In genomic region chr7:4656818-4657217, GRCm38 (mm10) we compare ENCODE assay signal across 10 mouse cellular contexts. TPM values are rescaled to one million over a fixed set of nuclear protein-coding genes. Genes with fewer than 3 reads are reported as not detected.
A peak's percentile ranks its signal among the peaks of the same experiment; 100 is the strongest.
DNase-seq lines count a peak whose midpoint lies in the region; ATAC-seq and TF ChIP-seq lines count a peak whose summit lies in the region.
"Had no signal": no experiment of that assay in that cellular context is flagged by ENCODE, and none has a peak within 500 bp of the region (broad histone marks: within the 10 kb centered on the region; RNA-seq: fewer than 3 reads in every experiment).

No protein-coding gene starts in this region.

- peaks cover 11 to 58% of the 10 kb centered on the region in 2 experiments for H3K4me1 ChIP-seq in heart, embryonic 14.5 days (ENCODE audit: control insufficient read depth in 2 of 2, insufficient read depth in 2 of 2, low read length in 2 of 2)
- peaks cover 37% of the 10 kb centered on the region for H3K4me1 ChIP-seq in bone marrow macrophage, adult 2 months (ENCODE audit: control insufficient read depth, insufficient read depth, low read length)
- peaks cover 33% of the 10 kb centered on the region for H3K4me1 ChIP-seq in hindbrain, embryonic 16.5 days (ENCODE audit: control insufficient read depth, insufficient read depth, low read depth, low read length)
- peaks cover 34% of the 10 kb centered on the region for H3K4me1 ChIP-seq in midbrain, embryonic 12.5 days

- peaks cover 15% of the 10 kb centered on the region for H3K36me3 ChIP-seq in heart, embryonic 14.5 days (ENCODE audit: control insufficient read depth, insufficient read depth, low read length)
- H3K36me3 ChIP-seq in hindbrain, embryonic 16.5 days (ENCODE audit: control insufficient read depth, insufficient read depth, low read length) = no peaks in the 10 kb centered on the region
- peaks cover 23% of the 10 kb centered on the region for H3K36me3 ChIP-seq in midbrain, embryonic 12.5 days

- 34% methylated on average over 1 of the region's 1 CpGs for WGBS in heart, embryonic 14.5 days
- WGBS in hindbrain, embryonic 16.5 days = 64% methylated on average over 1 of the region's 1 CpGs
- WGBS in midbrain, embryonic 12.5 days = 75% methylated on average over 1 of the region's 1 CpGs

- peak overlapping the region; percentile 97 for H3K4me2 ChIP-seq in heart, embryonic 14.5 days (ENCODE audit: low read length)
- peak overlapping the region; percentile 94 for H3K4me2 ChIP-seq in hindbrain, embryonic 16.5 days (ENCODE audit: low read length)
- peak overlapping the region; percentile 87 for H3K4me2 ChIP-seq in midbrain, embryonic 12.5 days (replicated peaks)

- H3K27me3 ChIP-seq in heart, embryonic 14.5 days (ENCODE audit: control insufficient read depth, insufficient read depth, low read length) = no peaks in the 10 kb centered on the region
- no peaks in the 10 kb centered on the region for H3K27me3 ChIP-seq in hindbrain, embryonic 16.5 days (replicated peaks; ENCODE audit: control insufficient read depth, insufficient read depth, low read length)
- no peaks in the 10 kb centered on the region for H3K27me3 ChIP-seq in midbrain, embryonic 12.5 days

- H3K27ac ChIP-seq in heart, embryonic 14.5 days (replicated peaks in 1 of 2; ENCODE audit: control insufficient read depth in 1 of 2, insufficient read depth in 1 of 2, low read depth in 2 of 2, low read length in 2 of 2) = no peak overlapping the region
- H3K27ac ChIP-seq in bone marrow macrophage, adult 2 months (ENCODE audit: insufficient read depth, low read depth, low read length) = peak overlapping the region; percentile 24
- no peak overlapping the region for H3K27ac ChIP-seq in hindbrain, embryonic 16.5 days (ENCODE audit: low read depth, low read length)
- H3K27ac ChIP-seq in midbrain, embryonic 12.5 days (replicated peaks) = no peak overlapping the region

- no peak for DNase-seq in heart, postnatal 10 days
- no peak for DNase-seq in cerebellum, adult 9-11 months
- no peak for DNase-seq in testis, postnatal 10 days (ENCODE audit: low spot score)
- DNase-seq: cerebellum, adult 18-20 months; spleen, adult 18-20 months had no signal

- H3K9ac ChIP-seq in heart, embryonic 14.5 days (ENCODE audit: low read length) = peak overlapping the region; percentile 94; the same call in 1 of the 2 replicates
- H3K9ac ChIP-seq in hindbrain, embryonic 16.5 days (ENCODE audit: low read depth, low read length) = peak overlapping the region; percentile 6; the same call in 1 of the 2 replicates
- H3K9ac ChIP-seq in midbrain, embryonic 12.5 days (replicated peaks) = peak overlapping the region; percentile 95

- TF ChIP-seq CTCF in bone marrow macrophage, adult 2 months (IDR thresholded peaks at IDR 0.05; ENCODE audit: low read depth, low read length) = no peak

- no peak for TF ChIP-seq POLR2A in bone marrow macrophage, adult 2 months (IDR thresholded peaks at IDR 0.05; ENCODE audit: borderline replicate concordance, low read depth, low read length)

- no peaks in the 10 kb centered on the region for H3K9me3 ChIP-seq in heart, embryonic 14.5 days (ENCODE audit: control insufficient read depth, low read length)
- H3K9me3 ChIP-seq in hindbrain, embryonic 16.5 days (ENCODE audit: control insufficient read depth, low read length) = no peaks in the 10 kb centered on the region
- no peaks in the 10 kb centered on the region for H3K9me3 ChIP-seq in midbrain, embryonic 12.5 days

- H3K4me3 ChIP-seq in heart, embryonic 14.5 days (ENCODE audit: control insufficient read depth in 1 of 2, insufficient read depth in 1 of 2, low read depth in 1 of 2, low read length in 2 of 2) = peak overlapping the region in 1 of 2 experiments; percentile 77; a peak in 1 of 4 replicates
- H3K4me3 ChIP-seq in bone marrow macrophage, adult 2 months (ENCODE audit: insufficient read depth, low read length) = peak overlapping the region; percentile 96
- no peak overlapping the region; the same call in 1 of the 2 replicates for H3K4me3 ChIP-seq in hindbrain, embryonic 16.5 days (ENCODE audit: low read length)
- peak overlapping the region; percentile 90 for H3K4me3 ChIP-seq in midbrain, embryonic 12.5 days

- intact Hi-C loops in heart, postnatal 10 days (cut with DNase I) = no loop called here

- ATAC-seq in heart, embryonic 14.5 days (ENCODE audit: insufficient number of reproducible peaks, insufficient read depth, low FRiP score, low read depth) = no peak
- no peak for ATAC-seq in hindbrain, embryonic 16.5 days
- ATAC-seq in midbrain, embryonic 12.5 days (ENCODE audit: low FRiP score, low read depth) = no peak
- ATAC-seq in erythroid progenitor cell, adult 5-6 weeks (replicated peaks; ENCODE audit: low FRiP score, poor library complexity, severe bottlenecking) = no peak

RNA-seq across cellular contexts. Expression of gene Ppp6r1, which starts 2.0 kb away (rescaled TPM):
- 7.1 and 8.1 TPM in 2 replicates for polyA plus RNA-seq in heart, embryonic 14.5 days (2014; fragmentation: Nextera tagmentation; extraction: Ambion mirVana)
- total RNA-seq in heart, postnatal 10 days (2021) = 10 to 100 TPM; 77.3 to 80.7 TPM
- polyA plus RNA-seq in bone marrow macrophage, adult 2 months (2012; ENCODE audit: insufficient read depth, insufficient read length, missing spikeins) = 84.8 and 90.0 TPM in 2 replicates
- polyA plus RNA-seq in hindbrain, embryonic 16.5 days (2015; fragmentation: Nextera tagmentation; extraction: Ambion mirVana) = 4.3 and 6.2 TPM in 2 replicates
- 13.8 and 13.9 TPM in 2 replicates for polyA plus RNA-seq in midbrain, embryonic 12.5 days (2016; fragmentation: Nextera tagmentation; extraction: Ambion mirVana)
- 62.0 and 84.3 TPM in 2 replicates for total RNA-seq in erythroid progenitor cell, adult 5-6 weeks (2015; ENCODE audit: low replicate concordance)
- 73.6 and 85.1 TPM in 2 replicates for total RNA-seq in erythroid progenitor cell, adult 5-6 weeks (2017; ENCODE audit: low replicate concordance)

RNA-seq across cellular contexts. Expression of gene Tmem86b, which starts 25.6 kb away (rescaled TPM):
- 1.2 and 1.6 TPM in 2 replicates for polyA plus RNA-seq in heart, embryonic 14.5 days (2014; fragmentation: Nextera tagmentation; extraction: Ambion mirVana)
- total RNA-seq in heart, postnatal 10 days (2021) = 1 to 10 TPM; 6.2 to 6.6 TPM
- 10.9 and 14.8 TPM in 2 replicates for polyA plus RNA-seq in bone marrow macrophage, adult 2 months (2012; ENCODE audit: insufficient read depth, insufficient read length, missing spikeins)
- polyA plus RNA-seq in hindbrain, embryonic 16.5 days (2015; fragmentation: Nextera tagmentation; extraction: Ambion mirVana) = 1.9 and 2.0 TPM in 2 replicates
- polyA plus RNA-seq in midbrain, embryonic 12.5 days (2016; fragmentation: Nextera tagmentation; extraction: Ambion mirVana) = 2.8 TPM in 2 replicates
- total RNA-seq in erythroid progenitor cell, adult 5-6 weeks (2015; ENCODE audit: low replicate concordance) = 72.1 and 91.0 TPM in 2 replicates
- total RNA-seq in erythroid progenitor cell, adult 5-6 weeks (2017; ENCODE audit: low replicate concordance) = 37.6 and 45.8 TPM in 2 replicates

RNA-seq across cellular contexts. Expression of gene Hspbp1, which starts 28.1 kb away (rescaled TPM):
- polyA plus RNA-seq in heart, embryonic 14.5 days (2014; fragmentation: Nextera tagmentation; extraction: Ambion mirVana) = 65.4 TPM in 2 replicates
- total RNA-seq in heart, postnatal 10 days (2021) = 10 to 100 TPM; 45.0 to 46.7 TPM
- polyA plus RNA-seq in bone marrow macrophage, adult 2 months (2012; ENCODE audit: insufficient read depth, insufficient read length, missing spikeins) = 24.7 and 26.7 TPM in 2 replicates
- 175 and 188 TPM in 2 replicates for polyA plus RNA-seq in hindbrain, embryonic 16.5 days (2015; fragmentation: Nextera tagmentation; extraction: Ambion mirVana)
- polyA plus RNA-seq in midbrain, embryonic 12.5 days (2016; fragmentation: Nextera tagmentation; extraction: Ambion mirVana) = 111 and 113 TPM in 2 replicates
- 4.0 and 32.3 TPM in 2 replicates for total RNA-seq in erythroid progenitor cell, adult 5-6 weeks (2015; ENCODE audit: low replicate concordance)
- 2.8 and 3.2 TPM in 2 replicates for total RNA-seq in erythroid progenitor cell, adult 5-6 weeks (2017; ENCODE audit: low replicate concordance)

RNA-seq across cellular contexts. Expression of gene Brsk1, which starts 33.6 kb away (rescaled TPM):
- polyA plus RNA-seq in heart, embryonic 14.5 days (2014; fragmentation: Nextera tagmentation; extraction: Ambion mirVana) = 1.3 and 1.4 TPM in 2 replicates
- 1 to 10 TPM; 2.5 to 3.8 TPM for total RNA-seq in heart, postnatal 10 days (2021)
- polyA plus RNA-seq in bone marrow macrophage, adult 2 months (2012; ENCODE audit: insufficient read depth, insufficient read length, missing spikeins) = 0.64 TPM in 1 of 2 replicates, not detected in the other
- 6.8 and 7.1 TPM in 2 replicates for polyA plus RNA-seq in hindbrain, embryonic 16.5 days (2015; fragmentation: Nextera tagmentation; extraction: Ambion mirVana)
- polyA plus RNA-seq in midbrain, embryonic 12.5 days (2016; fragmentation: Nextera tagmentation; extraction: Ambion mirVana) = 5.4 and 5.7 TPM in 2 replicates
- not detected in 2 replicates for total RNA-seq in erythroid progenitor cell, adult 5-6 weeks (2015; ENCODE audit: low replicate concordance)
- not detected in 2 replicates for total RNA-seq in erythroid progenitor cell, adult 5-6 weeks (2017; ENCODE audit: low replicate concordance)

RNA-seq across cellular contexts. Expression of gene Ptprh, which starts 53.0 kb away (rescaled TPM):
- polyA plus RNA-seq in heart, embryonic 14.5 days (2014; fragmentation: Nextera tagmentation; extraction: Ambion mirVana) = not detected in 2 replicates
- total RNA-seq in heart, postnatal 10 days (2021) = not detected
- polyA plus RNA-seq in bone marrow macrophage, adult 2 months (2012; ENCODE audit: insufficient read depth, insufficient read length, missing spikeins) = not detected in 2 replicates
- 0.91 and 1.1 TPM in 2 replicates for polyA plus RNA-seq in hindbrain, embryonic 16.5 days (2015; fragmentation: Nextera tagmentation; extraction: Ambion mirVana)
- 0.10 and 0.14 TPM in 2 replicates for polyA plus RNA-seq in midbrain, embryonic 12.5 days (2016; fragmentation: Nextera tagmentation; extraction: Ambion mirVana)
- total RNA-seq in erythroid progenitor cell, adult 5-6 weeks (2015; ENCODE audit: low replicate concordance) = not detected in 2 replicates
- not detected in 2 replicates for total RNA-seq in erythroid progenitor cell, adult 5-6 weeks (2017; ENCODE audit: low replicate concordance)

Comparison
In these comparisons a context has a peak if more than half of its experiments do, and no peak if none do; other contexts are left out.
1. H3K9ac ChIP-seq: peak in every context shown above with its lines; median percentile 95 in midbrain, embryonic 12.5 days; 94 in heart, embryonic 14.5 days; 6 in hindbrain, embryonic 16.5 days.